Mouse (Mus musculus): Measurements from ENCODE around the gene Rbm42. TPM values are rescaled to one million over a fixed set of nuclear protein-coding genes. Genes with fewer than 3 reads are reported as not detected.
A peak's percentile ranks its signal among the peaks of the same experiment; 100 is the strongest.

The Rbm42 gene
- total RNA-seq, 2 experiments from 2014 or later, result 54.6 to 56.2 TPM

DNA sequence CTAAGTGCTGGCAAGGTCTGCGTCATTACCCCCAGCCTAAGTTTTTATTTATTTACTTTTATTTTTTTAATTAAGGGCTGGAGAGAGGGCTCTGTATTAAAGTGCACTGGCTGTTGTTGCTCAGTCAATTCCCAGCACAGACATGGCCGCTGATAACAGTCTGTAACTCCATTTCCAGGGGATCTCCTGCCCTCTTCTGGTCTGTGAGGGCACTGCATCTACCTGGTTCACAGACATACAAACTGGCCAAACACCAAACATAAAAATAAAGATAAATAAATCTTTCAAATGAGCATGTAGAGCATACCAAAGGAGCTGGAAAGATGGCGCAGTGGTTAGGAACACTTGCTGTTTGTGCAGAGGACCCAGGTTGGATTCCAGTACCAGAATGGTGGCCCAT is 30.9 kb downstream of the Rbm42 start:
- DNase-seq (ENCODE audit: low spot score in 2 of 2), result no peak

DNA sequence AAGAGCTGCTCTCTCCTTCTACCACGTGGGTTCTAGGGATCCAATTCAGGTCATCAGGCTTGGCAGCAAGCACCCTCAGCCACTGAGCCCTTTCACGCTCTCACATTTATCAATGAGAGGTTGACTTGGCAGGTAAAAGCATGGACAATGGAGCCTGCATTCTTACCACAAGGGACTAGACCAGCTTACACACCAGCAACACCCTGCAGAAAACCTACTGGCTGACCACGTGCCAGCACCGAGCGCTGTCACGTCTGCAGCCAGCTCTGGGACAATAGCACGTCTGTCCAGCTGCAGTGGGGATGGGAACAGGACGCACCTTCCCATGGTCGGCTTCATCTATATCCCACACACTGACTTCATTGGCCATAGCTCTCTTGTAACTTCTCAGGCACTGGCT is 31.5 kb downstream of the Rbm42 start:
- no peak for DNase-seq (ENCODE audit: low spot score in 2 of 2)

DNA sequence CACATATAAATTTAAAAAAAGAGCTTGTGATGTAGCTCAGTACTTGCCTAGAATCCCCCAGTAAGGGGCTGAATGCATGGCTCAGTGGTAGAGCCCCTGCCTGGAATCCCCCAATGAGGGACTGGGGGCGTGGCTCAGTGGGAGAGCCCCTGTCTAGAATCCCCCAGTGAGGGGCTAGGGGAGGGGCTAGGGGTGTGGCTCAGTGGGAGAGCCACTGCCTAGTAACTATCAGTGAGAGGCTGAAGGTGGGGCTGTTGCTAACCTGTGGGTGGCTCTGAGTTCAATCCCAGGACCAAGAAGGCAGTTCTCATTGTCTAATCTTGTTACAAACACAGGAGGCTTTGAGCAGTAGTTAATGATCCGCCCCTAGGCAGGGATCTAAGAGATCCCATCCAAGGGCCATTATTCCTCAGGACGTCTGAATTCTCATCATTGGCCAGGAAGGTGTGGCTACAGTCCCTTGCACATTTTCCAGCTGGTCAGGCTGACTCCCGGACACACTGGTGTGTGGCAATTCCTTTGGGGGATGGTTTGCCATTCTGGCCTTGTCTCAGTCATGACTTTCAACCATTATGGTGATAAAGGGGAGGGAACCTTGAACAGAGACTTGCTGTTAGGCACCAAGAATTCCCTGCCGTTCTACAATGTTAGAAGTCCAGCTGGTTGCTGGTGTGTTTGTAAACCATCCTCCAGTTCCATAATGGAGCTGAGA is 34.9 kb downstream of the Rbm42 start:
- DNase-seq (ENCODE audit: low spot score in 2 of 2), result no peak

DNA sequence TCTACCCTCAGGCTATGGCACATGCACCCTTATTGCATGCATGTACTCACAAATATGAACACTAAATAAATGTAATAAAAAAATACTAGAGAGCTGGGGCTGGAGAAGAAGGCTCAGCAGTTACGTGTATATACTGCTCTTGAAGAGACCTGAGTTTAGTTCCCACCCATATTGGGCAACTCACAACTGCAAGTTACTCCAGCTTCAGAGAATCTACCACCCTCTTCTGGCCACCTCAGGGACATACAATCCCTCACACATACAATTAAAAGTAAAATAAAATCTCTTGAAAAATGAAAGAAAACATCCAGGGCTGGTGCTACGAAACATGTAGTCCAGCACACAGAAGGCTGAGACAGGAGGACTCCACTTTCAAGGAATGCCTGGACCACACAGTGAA is 35.7 kb downstream of the Rbm42 start:
- DNase-seq (ENCODE audit: low spot score in 2 of 2), result no peak

DNA sequence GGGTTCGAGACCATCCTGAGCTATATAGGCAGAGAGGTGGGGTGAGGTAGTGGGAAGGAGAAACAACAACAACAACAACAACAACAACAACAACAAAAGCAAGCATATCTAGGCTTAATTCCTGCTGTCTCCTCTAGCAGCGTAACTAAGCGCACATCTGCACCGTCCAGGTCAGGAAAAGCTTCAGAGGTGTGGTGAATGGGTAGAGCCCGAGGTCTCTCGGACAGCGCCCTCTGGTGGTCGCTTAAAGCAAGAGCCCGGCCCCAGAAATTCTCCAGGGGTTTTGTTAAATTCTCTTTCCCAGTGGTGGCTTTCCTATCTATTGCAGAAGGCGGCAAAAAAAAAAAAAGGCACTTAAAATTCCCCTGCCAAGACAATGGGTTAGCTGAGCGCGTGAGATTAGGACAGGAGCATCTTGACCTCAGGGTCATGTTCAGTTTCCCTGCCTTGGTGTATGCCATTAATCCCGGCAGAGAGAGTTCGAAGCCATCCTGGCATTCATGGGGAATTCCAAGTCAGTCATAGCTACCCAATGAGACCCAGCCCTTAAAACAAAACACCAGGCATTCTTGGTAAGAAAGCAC is 36.5 kb downstream of the Rbm42 start:
- peak in 1 of 2 experiments; percentile 52 for DNase-seq (ENCODE audit: low spot score in 2 of 2)

DNA sequence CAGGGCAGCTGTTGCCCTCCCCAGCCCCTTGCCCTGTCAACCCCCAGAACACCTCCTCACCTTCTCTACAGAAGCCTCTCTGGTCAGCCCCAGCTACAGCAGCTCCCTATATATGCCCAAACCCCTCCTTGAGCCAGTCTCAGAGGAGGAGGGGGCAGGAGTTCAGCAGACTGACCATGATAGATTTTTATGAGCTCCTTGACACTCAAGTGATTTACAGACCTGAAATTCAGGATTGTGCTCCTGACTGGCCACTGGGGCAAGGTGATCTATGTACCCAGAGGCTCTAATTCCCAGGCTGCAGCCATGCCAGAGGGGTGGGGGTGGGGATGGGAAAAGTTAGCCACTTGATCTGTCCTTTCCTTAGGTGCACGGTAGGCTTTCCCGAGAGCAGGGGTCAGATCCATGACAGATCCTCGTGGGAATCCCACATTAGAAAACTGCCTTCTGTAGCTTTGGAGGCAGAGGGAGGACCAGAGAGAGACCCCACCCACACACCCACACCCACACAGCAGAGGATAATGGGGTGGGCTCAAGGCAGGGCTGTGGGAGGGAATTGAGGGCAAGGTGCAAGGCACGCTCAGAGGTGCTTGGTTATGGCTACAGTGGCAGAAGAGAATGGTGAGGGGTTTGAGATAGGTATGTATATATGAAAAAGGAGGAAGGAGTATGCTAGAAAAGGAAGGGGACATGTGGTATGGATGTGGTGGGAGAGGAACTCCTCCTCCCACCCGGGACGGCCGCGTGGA is 37.3 kb downstream of the Rbm42 start, which contains the start of gene Upk1a:
Upk1a (minus strand) TSS at position 194 of the 749 bp plus-strand sequence.
- DNase-seq (ENCODE audit: low spot score in 2 of 2), result no peak

DNA sequence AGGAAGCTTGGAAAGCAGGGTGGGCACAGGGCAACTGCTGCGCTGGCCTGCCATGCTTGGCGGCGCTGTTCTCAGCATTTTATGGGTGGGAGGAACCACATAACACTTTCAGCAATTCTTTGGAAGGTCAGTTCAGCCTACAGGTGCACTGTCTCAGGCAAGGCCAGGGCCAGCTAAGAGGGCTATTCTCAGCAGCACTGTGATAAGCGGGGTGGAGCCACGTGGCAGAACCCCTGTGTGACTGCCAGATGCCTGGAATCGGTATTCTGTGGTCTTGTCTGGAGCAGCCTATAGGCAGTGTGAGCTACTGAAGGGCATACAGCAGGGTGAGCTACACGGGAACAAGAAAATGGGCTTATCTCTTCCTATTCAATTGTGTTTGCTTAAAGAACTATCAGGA is 40.1 kb downstream of the Rbm42 start:
- DNase-seq (ENCODE audit: low spot score in 2 of 2), result no peak

DNA sequence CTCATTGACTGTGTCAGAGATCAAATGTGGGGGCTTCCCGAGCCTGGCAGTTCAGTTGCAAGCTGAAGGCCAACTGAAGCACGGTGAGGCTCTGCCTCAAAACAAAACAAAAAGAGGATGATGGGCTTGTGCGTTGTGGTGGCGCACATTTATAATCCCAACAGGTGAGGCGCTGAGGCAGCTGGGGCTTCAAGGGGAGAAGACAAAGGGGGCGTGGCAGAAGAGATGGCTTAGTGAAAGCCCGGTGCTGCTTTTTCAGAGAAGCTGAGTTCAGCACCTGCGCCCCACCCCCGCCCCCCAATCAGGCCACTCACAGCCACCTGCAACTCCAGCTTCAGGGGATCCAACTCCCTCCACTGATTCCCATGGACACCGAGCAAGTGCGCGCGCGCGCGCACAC is 41.6 kb downstream of the Rbm42 start:
- DNase-seq (ENCODE audit: low spot score in 2 of 2), result no peak

DNA sequence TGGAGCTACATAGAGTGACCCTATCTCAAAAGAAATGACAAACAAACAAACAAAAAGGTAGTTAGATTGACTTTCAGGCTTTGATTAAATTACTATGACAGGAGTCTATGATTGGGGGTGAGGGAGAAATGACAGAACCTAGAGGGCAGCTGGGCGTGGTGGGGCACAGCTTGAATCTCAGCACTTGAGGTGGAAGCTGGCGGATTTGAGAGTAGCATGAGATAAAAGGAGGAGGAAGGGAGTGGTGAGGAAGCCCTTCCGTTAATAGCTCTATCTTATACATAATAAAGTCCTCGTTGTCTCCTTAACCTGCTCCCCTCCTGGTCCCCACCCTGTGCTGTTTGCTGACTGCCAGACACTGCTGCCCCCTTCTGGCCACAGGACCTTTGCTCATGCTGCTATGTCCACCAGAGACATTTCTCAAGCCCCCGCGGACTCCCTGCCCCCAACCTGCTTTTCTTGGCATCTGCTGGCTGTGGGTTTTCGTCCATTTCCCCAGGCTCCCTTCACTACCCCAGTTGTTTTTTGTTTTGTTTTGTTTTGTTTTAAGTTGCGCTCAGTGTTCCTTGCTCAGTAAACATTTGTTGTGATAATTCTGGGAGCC is 42.3 kb downstream of the Rbm42 start:
- no peak for DNase-seq (ENCODE audit: low spot score in 2 of 2)

DNA sequence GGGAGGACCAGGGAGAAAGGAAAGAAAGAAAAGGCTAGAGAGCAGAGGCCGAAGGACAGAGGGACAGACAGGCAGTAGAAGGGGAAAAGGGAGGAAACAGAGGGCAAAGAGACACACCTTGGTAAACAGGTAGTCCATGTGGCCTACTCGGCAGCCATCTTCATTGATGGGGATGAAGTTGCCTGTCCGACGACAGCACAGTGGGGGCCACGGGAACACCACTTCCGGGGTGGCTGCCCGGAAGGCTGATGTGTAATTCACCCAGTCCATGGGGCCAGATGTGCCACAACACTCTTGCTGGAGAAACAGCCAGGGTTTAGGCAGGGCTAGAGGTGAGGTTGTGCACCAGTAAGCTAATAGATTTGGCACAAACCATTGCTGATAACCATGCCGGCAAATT is 45.2 kb downstream of the Rbm42 start:
- DNase-seq (ENCODE audit: low spot score in 2 of 2), result no peak

DNA sequence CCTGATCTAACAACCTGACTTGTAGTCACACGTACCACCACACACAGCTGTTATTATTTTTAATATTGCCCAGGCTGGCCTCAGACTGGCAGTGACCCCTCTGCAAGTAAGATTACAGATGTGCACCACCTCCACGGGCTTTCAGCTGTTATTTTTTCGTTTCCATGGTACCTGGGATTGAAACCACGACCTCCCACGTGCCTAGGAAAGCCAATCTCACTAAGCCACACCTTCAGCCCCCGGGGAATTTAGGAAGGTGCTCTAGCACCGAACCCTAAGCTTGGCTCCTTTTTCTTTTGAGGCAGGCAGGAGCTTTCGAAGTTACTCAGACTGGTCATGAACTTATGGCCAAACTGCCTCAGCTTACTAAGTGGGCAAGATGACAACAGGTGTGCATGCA is 45.7 kb downstream of the Rbm42 start:
- DNase-seq (ENCODE audit: low spot score in 2 of 2), result no peak

DNA sequence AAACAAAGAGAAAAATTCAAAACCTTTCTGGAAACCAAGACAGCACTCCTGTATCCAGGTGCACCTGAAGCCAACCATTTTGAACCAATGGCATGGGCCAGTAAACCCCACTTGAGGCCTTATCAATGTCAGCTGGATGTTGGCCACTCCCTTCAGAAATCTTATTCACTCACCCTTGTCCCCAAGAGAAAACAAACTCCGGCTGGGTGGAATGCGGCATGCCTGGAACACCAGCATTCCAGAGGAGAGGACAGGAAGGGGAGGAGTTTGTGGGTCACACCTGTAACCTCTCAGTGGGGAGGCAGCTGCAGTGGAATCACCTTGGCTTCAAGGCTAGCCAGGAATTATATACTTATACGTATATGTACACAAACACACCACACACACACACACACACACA is 47.5 kb downstream of the Rbm42 start:
- DNase-seq (ENCODE audit: low spot score in 2 of 2), result no peak

DNA sequence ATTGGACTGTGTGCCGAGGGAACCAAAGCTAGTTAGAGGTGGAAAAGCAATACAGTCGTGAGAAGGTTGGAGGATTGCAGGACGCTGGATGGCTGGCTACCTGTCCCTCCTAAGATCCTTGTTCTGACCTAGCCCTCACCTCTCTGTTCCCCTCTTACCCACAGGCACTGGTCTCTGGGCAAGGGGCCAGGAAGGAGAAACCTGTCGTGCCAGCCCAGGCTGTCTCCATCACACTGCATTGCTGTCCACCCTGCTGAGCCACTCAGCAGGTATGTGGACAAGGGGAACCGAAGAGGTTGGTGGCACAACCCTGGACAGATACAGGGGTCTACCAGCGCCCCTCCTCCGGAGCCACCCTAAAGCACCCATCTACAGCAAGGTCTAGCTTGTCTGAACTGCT is 49.5 kb downstream of the Rbm42 start:
- no peak for DNase-seq (ENCODE audit: low spot score in 2 of 2)

DNA sequence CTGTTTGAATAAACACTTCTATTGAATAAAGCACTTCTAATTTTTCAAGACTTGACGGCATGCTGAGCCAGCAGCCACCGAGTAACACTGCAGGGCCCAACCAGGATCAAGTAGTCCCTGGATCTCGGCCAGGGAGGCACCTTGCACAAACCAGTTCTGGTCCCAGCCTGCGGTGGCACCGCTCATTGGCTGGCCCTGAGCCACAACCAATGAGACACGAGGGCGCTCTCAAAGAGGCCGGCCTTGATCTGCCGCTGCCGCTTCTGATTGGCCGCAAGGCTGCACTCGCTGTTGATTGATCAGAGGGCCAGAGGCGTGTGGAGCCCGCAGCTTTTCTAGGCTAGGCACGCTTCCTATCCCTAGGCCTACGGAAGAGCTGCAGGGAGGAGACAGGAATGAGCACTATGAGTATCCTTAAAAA is 50.2 kb downstream of the Rbm42 start:
- DNase-seq (ENCODE audit: low spot score in 2 of 2), result peak; percentile 47 to 77

DNA sequence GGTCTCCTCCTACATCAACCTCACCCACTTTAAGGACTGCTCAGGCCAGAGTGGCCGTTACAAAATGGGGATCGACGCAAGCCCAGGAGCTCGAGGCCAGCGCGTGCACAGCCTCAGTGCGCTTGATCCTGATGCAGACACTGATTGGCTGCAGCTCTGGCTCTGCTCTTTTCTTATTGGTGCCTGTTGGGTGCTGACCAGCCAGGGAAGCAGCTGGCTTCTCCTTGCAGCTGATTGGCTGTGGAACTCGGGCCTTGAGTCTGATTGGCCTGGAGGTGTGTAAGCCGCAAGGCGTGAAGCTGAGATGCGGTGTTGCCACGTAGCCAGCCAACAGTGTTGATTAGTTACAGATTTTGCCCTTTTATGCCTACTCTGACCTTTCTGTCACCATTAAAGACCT is 51.3 kb downstream of the Rbm42 start, which contains the start of gene Zbtb32:
Zbtb32 (minus strand) TSS at position 124 of the 400 bp plus-strand sequence.
- no peak for DNase-seq (ENCODE audit: low spot score in 2 of 2)

DNA sequence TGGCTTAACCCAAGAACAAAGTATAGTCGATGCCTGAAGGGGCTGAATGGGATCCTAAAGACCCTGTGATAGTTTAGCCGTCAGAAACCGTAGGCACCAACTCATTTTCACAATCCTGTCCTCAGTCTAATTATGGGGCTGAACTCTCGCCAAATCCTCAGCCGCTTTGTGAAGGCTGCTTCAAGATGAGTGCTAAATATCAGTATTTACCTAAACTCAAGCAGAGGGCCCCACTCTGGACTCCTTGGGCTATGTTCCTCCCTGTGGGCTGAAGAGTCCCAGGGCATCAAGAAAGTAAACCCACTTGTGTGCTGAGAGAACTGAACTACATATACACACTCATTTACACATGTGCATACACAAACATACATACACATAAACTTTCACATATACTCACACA is 53.3 kb downstream of the Rbm42 start:
- DNase-seq (ENCODE audit: low spot score in 2 of 2), result no peak

DNA sequence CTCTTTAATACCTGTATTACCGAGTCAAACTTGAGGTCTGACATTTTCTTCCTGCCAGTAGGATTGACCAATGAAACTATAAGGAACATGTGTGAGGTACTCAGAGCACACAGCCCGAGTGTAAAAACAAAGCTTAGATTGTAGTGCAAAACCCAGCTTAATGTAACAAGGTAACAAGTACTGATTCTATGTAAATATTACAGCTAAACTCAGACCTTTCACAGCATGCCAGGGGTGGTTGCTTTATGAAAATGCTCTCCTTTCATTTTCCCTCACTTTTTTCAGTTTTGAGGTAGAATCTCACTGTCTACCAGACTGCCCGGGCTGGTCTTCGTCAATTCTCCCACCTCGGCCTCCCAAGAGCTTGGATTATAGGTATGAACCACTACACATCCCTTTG is 54.0 kb downstream of the Rbm42 start:
- no peak for DNase-seq (ENCODE audit: low spot score in 2 of 2)

DNA sequence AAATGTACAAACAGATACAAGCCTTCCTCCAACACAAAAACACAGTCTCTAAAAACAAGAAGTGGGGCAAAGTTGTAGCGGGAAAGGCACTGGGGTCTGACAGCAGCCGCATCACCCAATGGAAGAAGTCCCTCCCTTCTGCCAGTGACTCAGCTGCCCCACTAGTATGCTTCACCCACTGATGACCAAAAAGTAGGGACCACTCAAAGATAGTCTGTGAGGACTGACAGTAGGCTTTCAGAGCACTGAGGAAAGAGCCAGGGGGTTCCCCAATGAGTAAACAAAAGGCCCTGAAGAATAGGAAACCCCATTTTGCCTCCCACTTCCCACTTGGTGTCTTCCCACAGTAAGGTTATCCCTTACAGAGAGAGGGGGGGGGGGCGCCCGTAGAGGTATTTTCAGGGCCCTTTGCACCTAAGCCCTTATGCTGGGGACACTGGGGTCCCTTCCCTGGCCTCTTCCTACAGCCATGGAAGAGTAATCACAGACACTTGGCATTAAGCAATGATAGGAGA is 55.5 kb downstream of the Rbm42 start:
- DNase-seq (ENCODE audit: low spot score in 2 of 2), result no peak

DNA sequence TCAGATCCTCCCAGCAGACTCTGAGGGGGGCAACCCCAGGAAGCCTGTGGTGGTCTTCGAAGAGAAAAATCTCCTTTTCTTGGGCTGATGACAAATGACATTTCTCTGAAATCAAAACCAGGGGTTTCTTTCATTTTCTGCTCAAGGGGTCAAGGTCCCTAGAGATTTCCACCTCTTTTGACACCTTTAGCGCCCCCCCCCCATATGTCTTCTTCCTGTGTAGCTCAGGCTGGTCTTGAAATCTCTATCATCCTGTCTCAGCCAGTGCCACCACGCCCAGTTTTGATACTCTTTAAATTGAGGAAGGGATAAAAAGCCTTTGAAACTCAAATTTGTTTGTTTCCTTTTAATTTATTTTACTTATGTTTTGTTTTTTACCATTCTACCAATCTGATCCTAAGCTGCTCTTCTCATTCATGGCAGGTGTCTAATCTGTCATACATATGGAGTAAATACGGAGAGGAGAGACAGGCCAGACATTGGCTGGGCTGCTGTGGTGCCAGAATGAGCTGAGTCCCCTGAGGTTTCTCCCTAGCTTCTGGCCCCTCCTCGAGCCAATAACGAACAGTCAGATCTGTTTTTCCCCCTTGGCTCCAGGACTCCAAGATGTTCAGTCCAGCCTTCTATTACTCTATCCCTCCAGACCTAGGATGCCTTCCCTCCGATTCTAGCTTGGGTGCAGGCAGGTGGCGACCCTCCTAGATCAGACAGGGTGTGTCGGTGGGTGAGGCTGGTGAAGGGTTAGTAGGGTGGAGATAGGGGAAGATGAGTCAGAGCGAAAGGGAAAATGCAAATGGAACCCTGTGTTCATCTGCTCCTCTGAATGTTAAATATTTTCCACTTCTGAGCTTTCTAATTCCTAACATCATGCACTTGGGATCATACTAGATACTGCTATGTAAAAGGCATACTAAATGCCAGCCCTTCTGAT is 56.3 kb downstream of the Rbm42 start:
- DNase-seq (ENCODE audit: low spot score in 2 of 2), result no peak

DNA sequence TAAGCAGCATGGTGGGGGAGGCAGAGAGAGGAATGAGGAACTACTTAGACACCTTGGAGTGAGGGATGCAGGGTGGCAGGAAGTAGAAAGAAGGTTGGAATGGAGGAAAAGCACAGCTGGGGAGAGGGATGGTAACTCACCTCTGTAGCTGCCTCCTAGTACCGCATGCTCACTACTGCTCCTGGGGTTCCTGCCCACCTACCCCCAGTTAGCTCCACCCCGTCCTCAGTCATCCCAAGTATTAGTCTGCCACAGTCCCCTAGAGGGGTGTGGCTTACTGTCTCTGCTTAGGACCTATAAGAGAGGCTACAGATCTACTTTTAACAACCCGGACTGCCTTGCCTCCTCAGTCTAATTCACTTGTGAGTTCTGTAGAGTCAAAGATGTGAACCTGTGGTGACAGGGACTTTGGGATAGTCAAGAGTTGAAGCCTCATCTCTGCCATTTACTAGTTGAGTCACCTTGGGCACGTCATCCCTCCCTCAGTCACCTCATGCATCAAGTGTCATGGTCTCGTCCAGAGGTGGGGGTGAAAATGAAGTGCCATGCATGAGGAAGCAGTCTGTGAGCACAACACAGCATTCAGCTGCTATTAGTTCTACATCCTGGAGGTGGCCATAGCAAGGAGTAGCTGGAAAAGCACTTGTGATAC is 57.2 kb downstream of the Rbm42 start:
- DNase-seq (ENCODE audit: low spot score in 2 of 2), result no peak

Measured in gastrocnemius, postnatal 4 days (tissue).